Comparison of ENCODE assay signal across 30 mouse cellular contexts in the genomic region with DNA sequence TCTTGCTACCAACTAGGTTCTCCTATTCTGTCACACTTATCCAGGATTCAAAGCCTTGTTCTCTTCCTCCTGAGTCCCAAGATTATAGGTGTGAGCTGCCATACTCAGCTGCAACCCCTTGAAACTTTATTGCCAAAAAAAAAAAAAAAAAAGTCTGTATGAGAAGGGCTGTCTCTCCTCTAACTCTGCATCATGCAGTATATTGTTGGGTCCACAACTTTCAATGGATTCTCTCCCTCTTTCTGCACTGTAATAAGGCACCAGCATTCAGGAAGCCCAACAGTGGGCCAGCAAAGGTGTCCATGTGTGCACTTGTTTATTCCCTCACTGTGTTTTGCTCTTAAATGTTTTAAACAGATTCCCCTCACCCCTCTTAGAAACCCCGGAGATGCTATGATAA.
"Had no signal": no experiment of that assay in that cellular context is flagged by ENCODE, and none has a peak within 500 bp of the region (broad histone marks: within the 10 kb centered on the region; RNA-seq: fewer than 3 reads in every experiment).

No protein-coding gene starts in this region.

- H3K27ac ChIP-seq: left cerebral cortex, adult 2 months; limb, embryonic 10.5 days; limb, embryonic 12.5 days; limb, embryonic 13.5 days; limb, embryonic 15.5 days; liver, embryonic 12.5 days; liver, embryonic 13.5 days; liver, embryonic 14.5 days; liver, embryonic 15.5 days; lung, embryonic 15.5 days; macrophage; midbrain, embryonic 12.5 days; midbrain, embryonic 13.5 days; neural tube, embryonic 12.5 days; neural tube, embryonic 13.5 days had no signal

- H3K9ac ChIP-seq: limb, embryonic 12.5 days; limb, embryonic 13.5 days; limb, embryonic 15.5 days; liver, embryonic 12.5 days; liver, embryonic 13.5 days; liver, embryonic 14.5 days; liver, embryonic 15.5 days; liver, postnatal 0 days; lung, embryonic 14.5 days; lung, embryonic 15.5 days; midbrain, embryonic 12.5 days; midbrain, embryonic 13.5 days; neural tube, embryonic 12.5 days; neural tube, embryonic 13.5 days had no signal

- H3K4me2 ChIP-seq: limb, embryonic 12.5 days; limb, embryonic 13.5 days; limb, embryonic 15.5 days; liver, embryonic 11.5 days; liver, embryonic 12.5 days; liver, embryonic 13.5 days; liver, embryonic 15.5 days; lung, embryonic 14.5 days; lung, embryonic 15.5 days; midbrain, embryonic 11.5 days; midbrain, embryonic 12.5 days; midbrain, embryonic 13.5 days; neural tube, embryonic 12.5 days; neural tube, embryonic 13.5 days had no signal

- DNase-seq: left cerebral cortex, postnatal 4 days; liver; liver, embryonic 13.5 days; liver, postnatal 0 days; lung, adult 18-20 months; lung, adult 2 months; lung, embryonic 14.5 days; lung, postnatal 10 days; lung, postnatal 14 days; lung, postnatal 36 days; lung, postnatal 4 days had no signal

- ATAC-seq: liver, embryonic 12.5 days; liver, postnatal 0 days; lung, postnatal 0 days; midbrain, embryonic 13.5 days had no signal

- H3K4me3 ChIP-seq: left cerebral cortex, adult 2 months; limb, embryonic 10.5 days; limb, embryonic 12.5 days; limb, embryonic 13.5 days; limb, embryonic 15.5 days; liver, embryonic 12.5 days; liver, embryonic 13.5 days; liver, embryonic 15.5 days; lung, embryonic 15.5 days; megakaryocyte, embryonic 14.5 days; midbrain, embryonic 12.5 days; midbrain, embryonic 13.5 days; myocyte; neural tube, embryonic 12.5 days; neural tube, embryonic 13.5 days had no signal

- H3K27me3 ChIP-seq: limb, embryonic 12.5 days; limb, embryonic 13.5 days; limb, embryonic 15.5 days; liver, embryonic 12.5 days; liver, embryonic 13.5 days; liver, embryonic 15.5 days; lung, embryonic 15.5 days; megakaryocyte, embryonic 14.5 days; midbrain, embryonic 12.5 days; midbrain, embryonic 13.5 days; neural tube, embryonic 12.5 days; neural tube, embryonic 13.5 days had no signal

- H3K36me3 ChIP-seq: limb, embryonic 10.5 days; limb, embryonic 12.5 days; limb, embryonic 13.5 days; limb, embryonic 15.5 days; liver, embryonic 12.5 days; liver, embryonic 13.5 days; liver, embryonic 15.5 days; lung, embryonic 15.5 days; midbrain, embryonic 12.5 days; midbrain, embryonic 13.5 days; neural tube, embryonic 12.5 days; neural tube, embryonic 13.5 days had no signal

- H3K4me1 ChIP-seq: limb, embryonic 10.5 days; limb, embryonic 12.5 days; limb, embryonic 13.5 days; limb, embryonic 15.5 days; liver, embryonic 12.5 days; liver, embryonic 13.5 days; liver, embryonic 15.5 days; lung, embryonic 15.5 days; megakaryocyte, embryonic 14.5 days; midbrain, embryonic 12.5 days; midbrain, embryonic 13.5 days; neural tube, embryonic 12.5 days; neural tube, embryonic 13.5 days had no signal

- H3K9me3 ChIP-seq: limb, embryonic 10.5 days; limb, embryonic 12.5 days; limb, embryonic 13.5 days; limb, embryonic 15.5 days; liver, embryonic 12.5 days; liver, embryonic 13.5 days; liver, embryonic 15.5 days; lung, embryonic 15.5 days; midbrain, embryonic 12.5 days; midbrain, embryonic 13.5 days; neural tube, embryonic 12.5 days; neural tube, embryonic 13.5 days had no signal
